Mouse (Mus musculus): ENCODE results near the gene Ank3. TPM values are rescaled to one million over a fixed set of nuclear protein-coding genes. Genes with fewer than 3 reads are reported as not detected.

Ank3 gene
- polyA plus RNA-seq, 1 experiment = 1.2 TPM

GRCm38 (mm10) chr10:69922076-69922475 is 523.5 kb downstream of the Ank3 start:
- Histone ChIP-seq H3K27ac (ENCODE audit: insufficient read depth, low read length) (no peak overlapping the region), H3K27me3 (ENCODE audit: control insufficient read depth, insufficient read depth, low read length) (no peaks in the 10 kb centered on the region), H3K36me3 (ENCODE audit: control insufficient read depth, insufficient read depth, low read length) (no peaks in the 10 kb centered on the region), H3K4me1 (ENCODE audit: control insufficient read depth, insufficient read depth, insufficient read length) (no peaks in the 10 kb centered on the region), H3K4me3 (ENCODE audit: extremely low read depth, insufficient read depth, insufficient read length) (no peak overlapping the region)
- 77% methylated on average over 5 of the region's 5 CpGs for WGBS
- TF ChIP-seq CTCF (IDR thresholded peaks at IDR 0.05; ENCODE audit: extremely low read depth, insufficient read depth, insufficient read length, insufficient replicate concordance) = no peak
- TF ChIP-seq POLR2A (IDR thresholded peaks at IDR 0.05; ENCODE audit: low read depth, low read length) = no peak
- DNase-seq (ENCODE audit: low read depth in 1 of 2, low spot score in 2 of 2) = no peak

- Histone ChIP-seq H3K4me1 (ENCODE audit: control insufficient read depth, insufficient read depth, insufficient read length) (no peaks in the 10 kb centered on the region), H3K4me3 (ENCODE audit: extremely low read depth, insufficient read depth, insufficient read length) (no peak overlapping the region), H3K27me3 (ENCODE audit: control insufficient read depth, insufficient read depth, low read length) (no peaks in the 10 kb centered on the region), H3K36me3 (ENCODE audit: control insufficient read depth, insufficient read depth, low read length) (no peaks in the 10 kb centered on the region), H3K27ac (ENCODE audit: insufficient read depth, low read length) (no peak overlapping the region)
- TF ChIP-seq POLR2A (IDR thresholded peaks at IDR 0.05; ENCODE audit: low read depth, low read length) (no peak), CTCF (IDR thresholded peaks at IDR 0.05; ENCODE audit: extremely low read depth, insufficient read depth, insufficient read length, insufficient replicate concordance) (no peak)
- no peak for DNase-seq (ENCODE audit: low read depth in 1 of 2, low spot score in 2 of 2)
- 49% methylated on average over 8 of the region's 8 CpGs for WGBS
These were observed 525.2 kb downstream of the Ank3 start for GRCm38 (mm10) chr10:69923801-69924200.

GRCm38 (mm10) chr10:69924321-69924720 is 525.7 kb downstream of the Ank3 start:
- no peaks in the 10 kb centered on the region for H3K4me1 ChIP-seq (ENCODE audit: control insufficient read depth, insufficient read depth, insufficient read length)
- DNase-seq (ENCODE audit: low read depth in 1 of 2, low spot score in 2 of 2) = no peak
- H3K27ac ChIP-seq (ENCODE audit: insufficient read depth, low read length) = no peak overlapping the region
- WGBS = 35% methylated on average over 11 of the region's 11 CpGs
- H3K27me3 ChIP-seq (ENCODE audit: control insufficient read depth, insufficient read depth, low read length) = no peaks in the 10 kb centered on the region
- no peak overlapping the region for H3K4me3 ChIP-seq (ENCODE audit: extremely low read depth, insufficient read depth, insufficient read length)
- no peaks in the 10 kb centered on the region for H3K36me3 ChIP-seq (ENCODE audit: control insufficient read depth, insufficient read depth, low read length)
- TF ChIP-seq CTCF (IDR thresholded peaks at IDR 0.05; ENCODE audit: extremely low read depth, insufficient read depth, insufficient read length, insufficient replicate concordance) (no peak), POLR2A (IDR thresholded peaks at IDR 0.05; ENCODE audit: low read depth, low read length) (no peak)

- Histone ChIP-seq H3K4me1 (ENCODE audit: control insufficient read depth, insufficient read depth, insufficient read length) (no peaks in the 10 kb centered on the region), H3K4me3 (ENCODE audit: extremely low read depth, insufficient read depth, insufficient read length) (no peak overlapping the region), H3K36me3 (ENCODE audit: control insufficient read depth, insufficient read depth, low read length) (no peaks in the 10 kb centered on the region), H3K27me3 (ENCODE audit: control insufficient read depth, insufficient read depth, low read length) (no peaks in the 10 kb centered on the region), H3K27ac (ENCODE audit: insufficient read depth, low read length) (no peak overlapping the region)
- TF ChIP-seq POLR2A (IDR thresholded peaks at IDR 0.05; ENCODE audit: low read depth, low read length) = no peak
- no peak for TF ChIP-seq CTCF (IDR thresholded peaks at IDR 0.05; ENCODE audit: extremely low read depth, insufficient read depth, insufficient read length, insufficient replicate concordance)
- DNase-seq (ENCODE audit: low read depth in 1 of 2, low spot score in 2 of 2) = no peak
- WGBS = 7% methylated on average over 14 of the region's 14 CpGs
These were observed 526.3 kb downstream of the Ank3 start for GRCm38 (mm10) chr10:69924845-69925244.

GRCm38 (mm10) chr10:69925285-69926157 is 526.9 kb downstream of the Ank3 start:
- TF ChIP-seq CTCF (IDR thresholded peaks at IDR 0.05; ENCODE audit: extremely low read depth, insufficient read depth, insufficient read length, insufficient replicate concordance) (no peak), POLR2A (IDR thresholded peaks at IDR 0.05; ENCODE audit: low read depth, low read length) (no peak)
- Histone ChIP-seq H3K36me3 (ENCODE audit: control insufficient read depth, insufficient read depth, low read length) (no peaks in the 10 kb centered on the region), H3K27ac (ENCODE audit: insufficient read depth, low read length) (no peak overlapping the region), H3K4me3 (ENCODE audit: extremely low read depth, insufficient read depth, insufficient read length) (no peak overlapping the region), H3K27me3 (ENCODE audit: control insufficient read depth, insufficient read depth, low read length) (no peaks in the 10 kb centered on the region), H3K4me1 (ENCODE audit: control insufficient read depth, insufficient read depth, insufficient read length) (no peaks in the 10 kb centered on the region)
- WGBS = 3% methylated on average over 19 of the region's 19 CpGs
- no peak for DNase-seq (ENCODE audit: low read depth in 1 of 2, low spot score in 2 of 2)

- Histone ChIP-seq H3K4me1 (ENCODE audit: control insufficient read depth, insufficient read depth, insufficient read length) (no peaks in the 10 kb centered on the region), H3K36me3 (ENCODE audit: control insufficient read depth, insufficient read depth, low read length) (no peaks in the 10 kb centered on the region), H3K4me3 (ENCODE audit: extremely low read depth, insufficient read depth, insufficient read length) (no peak overlapping the region), H3K27me3 (ENCODE audit: control insufficient read depth, insufficient read depth, low read length) (no peaks in the 10 kb centered on the region), H3K27ac (ENCODE audit: insufficient read depth, low read length) (no peak overlapping the region)
- no peak for DNase-seq (ENCODE audit: low read depth in 1 of 2, low spot score in 2 of 2)
- no peak for TF ChIP-seq CTCF (IDR thresholded peaks at IDR 0.05; ENCODE audit: extremely low read depth, insufficient read depth, insufficient read length, insufficient replicate concordance)
- TF ChIP-seq POLR2A (IDR thresholded peaks at IDR 0.05; ENCODE audit: low read depth, low read length) = no peak
- WGBS = 6% methylated on average over 11 of the region's 11 CpGs
These were observed 527.7 kb downstream of the Ank3 start for GRCm38 (mm10) chr10:69926158-69926882.

Measured in spleen, adult 2 months (tissue).